Mouse (Mus musculus) forebrain, embryonic 16.5 days (tissue): Measurements from ENCODE around the gene Dennd2c. TPM values are rescaled to one million over a fixed set of nuclear protein-coding genes. Genes with fewer than 3 reads are reported as not detected.

ENCODE experiments used
- ATAC-seq: fragments of 200-750 bp; cut with Nextera tagmentation; 2 replicates; pipeline ENCODE4 v1.8.0; 2017; ENCODE audit warnings: mild to moderate bottlenecking, moderate library complexity
- H3K27ac ChIP-seq: fragments of 300-500 bp; sonication (generic); 2 replicates; pipeline ENCODE4 v1.5.1; 2014; ENCODE audit warnings: low read length, control low read depth
- H3K27me3 ChIP-seq: fragments of 300-500 bp; sonication (generic); replicated peaks from 2 replicates; pipeline ENCODE4 v1.6.1; 2014; ENCODE audit warnings: low read length; ENCODE audit not compliant: control insufficient read depth, insufficient read depth
- H3K36me3 ChIP-seq: fragments of 300-500 bp; sonication (generic); 2 replicates; pipeline ENCODE4 v1.6.1; 2014; ENCODE audit not compliant: control insufficient read depth, insufficient read depth
- H3K4me1 ChIP-seq: fragments of 300-500 bp; sonication (generic); replicated peaks from 2 replicates; pipeline ENCODE4 v1.6.1; 2014; ENCODE audit warnings: low read length; ENCODE audit not compliant: control insufficient read depth, insufficient read depth
- H3K4me2 ChIP-seq: fragments of 300-500 bp; sonication (generic); 2 replicates; pipeline ENCODE4 v1.6.1; 2014; ENCODE audit warnings: mild to moderate bottlenecking, low read length, control low read depth
- H3K4me3 ChIP-seq: fragments of 300-500 bp; sonication (generic); replicated peaks from 2 replicates; pipeline ENCODE4 v1.5.1; 2014; ENCODE audit warnings: mild to moderate bottlenecking, low read length, control low read depth
- H3K9ac ChIP-seq: fragments of 300-500 bp; sonication (generic); replicated peaks from 2 replicates; pipeline ENCODE4 v1.6.1; 2014; ENCODE audit warnings: low read depth, low read length, control low read depth
- H3K9me3 ChIP-seq: fragments of 300-500 bp; sonication (generic); 2 replicates; pipeline ENCODE4 v1.6.1; 2016; ENCODE audit warnings: low read length; ENCODE audit not compliant: control insufficient read depth
- WGBS: fragments of 180-500 bp; shearing (Covaris S2); extraction: QIAGEN DNeasy Blood & Tissue Kit; methylation state at CpG from one replicate; pipeline ENCODE4 v1.1.7; 2014; 5-methylcytosine and 5-hydroxymethylcytosine counted together
- polyA plus RNA-seq: library from polyadenylated mRNA; unstranded; fragments of >200 nt; fragmentation: Nextera tagmentation; extraction: Ambion mirVana; gene quantifications from 2 replicates; pipeline ENCODE4 v1.2.1, GENCODE M21; 2015

Dennd2c gene
- polyA plus RNA-seq, 1 experiment from 2014 or later: 0.99 TPM

DNA sequence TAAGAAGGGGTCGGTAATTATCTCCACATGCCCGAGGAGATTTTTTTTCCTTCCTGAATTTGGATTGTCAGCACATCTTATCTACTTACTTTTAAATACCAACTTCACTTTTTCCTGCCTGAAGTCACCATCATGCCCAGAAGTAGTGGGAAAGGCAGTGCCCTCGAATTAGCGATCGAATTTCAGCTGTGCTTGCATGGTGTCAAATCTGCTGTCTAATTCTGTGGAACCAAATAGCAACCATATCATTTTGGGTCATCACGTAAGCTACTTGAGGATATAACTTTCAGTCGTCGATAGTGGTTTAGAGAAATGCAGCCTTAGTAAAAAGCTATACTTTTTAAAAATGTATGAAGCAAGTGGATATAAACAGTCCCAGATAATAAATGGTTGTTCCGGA, 25.9 kb upstream of the Dennd2c start:
- Histone ChIP-seq H3K4me2 (no peak overlapping the region), H3K4me3 (no peak overlapping the region), H3K36me3 (no peaks in the 10 kb centered on the region), H3K27me3 (no peaks in the 10 kb centered on the region), H3K9ac (no peak overlapping the region), H3K9me3 (no peaks in the 10 kb centered on the region), H3K4me1 (no peaks in the 10 kb centered on the region), H3K27ac (no peak overlapping the region)
- 93% methylated on average over 9 of the region's 9 CpGs for WGBS
- no peak for ATAC-seq

DNA sequence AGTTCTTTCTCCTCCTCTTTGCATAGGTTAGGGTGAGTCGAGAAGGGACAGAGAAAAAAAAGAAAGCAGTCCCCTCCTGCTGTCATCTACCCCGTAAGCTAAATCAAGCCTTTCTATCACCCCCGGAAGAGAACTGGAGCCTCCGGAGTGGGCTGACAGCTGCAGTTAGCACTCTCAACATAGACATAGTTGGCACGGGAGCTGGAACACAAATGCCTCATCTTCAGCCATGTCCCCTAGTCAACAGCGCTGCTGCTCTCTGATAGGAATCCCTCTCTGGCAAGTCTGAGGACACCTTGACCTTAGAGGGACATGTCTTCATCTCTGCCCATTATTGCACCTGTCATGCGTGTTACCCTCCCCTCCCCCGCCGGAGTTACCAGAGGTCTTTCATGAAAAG, 23.1 kb upstream of the Dennd2c start:
- Histone ChIP-seq H3K9me3 (no peaks in the 10 kb centered on the region), H3K27ac (no peak overlapping the region), H3K27me3 (no peaks in the 10 kb centered on the region), H3K4me1 (no peaks in the 10 kb centered on the region), H3K36me3 (no peaks in the 10 kb centered on the region), H3K4me2 (no peak overlapping the region), H3K9ac (no peak overlapping the region), H3K4me3 (no peak overlapping the region)
- WGBS: 84% methylated on average over 8 of the region's 9 CpGs
- ATAC-seq: no peak

DNA sequence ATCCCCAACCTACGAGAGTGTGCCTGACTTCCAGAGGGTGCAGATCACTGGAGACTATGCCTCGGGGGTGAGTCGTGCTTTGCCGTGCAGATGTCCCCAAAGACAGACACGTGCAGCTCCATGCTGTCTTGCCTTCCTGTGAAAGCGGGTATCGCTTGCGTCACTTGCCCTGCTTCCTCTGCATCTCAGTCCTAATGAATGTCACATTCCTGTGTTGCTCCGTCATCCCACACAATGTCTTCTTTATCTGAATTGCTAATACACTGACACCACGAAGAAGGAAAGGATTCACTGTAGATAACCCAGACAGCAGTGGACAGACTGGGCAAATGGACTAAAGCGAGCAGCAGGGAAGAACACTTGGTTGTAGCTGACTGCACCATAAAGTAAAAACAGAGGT, 21.4 kb upstream of the Dennd2c start:
- H3K9ac ChIP-seq: no peak overlapping the region
- no peaks in the 10 kb centered on the region for H3K36me3 ChIP-seq
- H3K4me3 ChIP-seq: no peak overlapping the region
- no peaks in the 10 kb centered on the region for H3K4me1 ChIP-seq
- no peak overlapping the region for H3K4me2 ChIP-seq
- H3K9me3 ChIP-seq: no peaks in the 10 kb centered on the region
- WGBS: 70% methylated on average over 11 of the region's 11 CpGs
- H3K27ac ChIP-seq: no peak overlapping the region
- no peak for ATAC-seq
- no peaks in the 10 kb centered on the region for H3K27me3 ChIP-seq

DNA sequence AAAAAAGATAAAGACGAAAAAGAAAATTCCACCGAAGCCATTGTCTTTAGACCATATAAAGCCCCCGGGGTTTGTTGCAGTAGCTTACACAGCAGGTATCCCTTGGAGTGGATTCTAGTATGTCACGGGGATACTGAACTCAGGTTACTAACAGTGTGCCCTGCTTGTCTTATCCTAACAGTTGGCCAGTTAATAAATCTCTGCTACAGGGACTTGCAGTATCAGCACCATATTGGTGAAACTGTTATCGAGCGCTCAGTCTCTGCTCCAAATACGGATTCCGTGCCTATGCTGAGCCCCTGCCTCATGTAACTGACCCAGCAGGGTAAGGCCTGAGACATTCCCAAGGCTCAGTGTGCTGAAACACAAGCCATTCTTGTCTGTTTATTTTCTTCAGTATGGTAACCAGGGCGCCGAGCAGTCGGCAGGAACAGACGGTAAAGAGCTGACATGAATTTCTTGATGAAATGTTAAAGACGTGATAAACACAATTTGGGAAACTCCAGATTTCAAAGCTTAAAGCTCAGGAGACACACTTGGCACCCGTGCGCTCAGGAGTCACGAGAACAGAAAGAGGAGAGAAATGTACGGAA, 20.4 kb upstream of the Dennd2c start:
- 77% methylated on average over 17 of the region's 17 CpGs for WGBS
- no peak overlapping the region for H3K4me3 ChIP-seq
- H3K4me1 ChIP-seq: no peaks in the 10 kb centered on the region
- no peaks in the 10 kb centered on the region for H3K36me3 ChIP-seq
- no peak overlapping the region for H3K27ac ChIP-seq
- no peaks in the 10 kb centered on the region for H3K9me3 ChIP-seq
- H3K27me3 ChIP-seq: no peaks in the 10 kb centered on the region
- H3K4me2 ChIP-seq: no peak overlapping the region
- no peak for ATAC-seq
- no peak overlapping the region for H3K9ac ChIP-seq

DNA sequence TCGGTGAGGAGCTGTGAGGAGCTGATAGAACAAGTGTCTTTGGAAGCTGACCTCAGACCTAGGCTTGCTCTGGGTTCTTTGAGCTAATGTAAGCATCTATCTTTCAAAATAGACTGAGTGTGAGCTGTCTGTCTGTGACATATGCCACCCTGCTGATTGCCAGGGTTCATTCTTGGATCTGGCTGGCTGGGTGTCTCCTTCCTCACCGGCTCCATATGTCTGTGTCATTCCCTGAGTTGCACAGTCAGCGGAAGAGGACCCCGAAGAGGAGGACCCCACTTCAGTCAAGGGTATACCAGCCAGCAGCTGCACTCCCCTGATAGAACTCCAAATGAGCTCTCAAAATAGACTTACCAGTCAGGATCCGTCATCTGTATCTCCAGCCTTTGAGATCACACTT, 19.6 kb upstream of the Dennd2c start:
- Histone ChIP-seq H3K27ac (no peak overlapping the region), H3K4me3 (no peak overlapping the region), H3K9ac (no peak overlapping the region), H3K4me1 (no peaks in the 10 kb centered on the region), H3K27me3 (no peaks in the 10 kb centered on the region), H3K4me2 (no peak overlapping the region), H3K9me3 (no peaks in the 10 kb centered on the region), H3K36me3 (no peaks in the 10 kb centered on the region)
- ATAC-seq: no peak
- WGBS: 87% methylated on average over 5 of the region's 5 CpGs

DNA sequence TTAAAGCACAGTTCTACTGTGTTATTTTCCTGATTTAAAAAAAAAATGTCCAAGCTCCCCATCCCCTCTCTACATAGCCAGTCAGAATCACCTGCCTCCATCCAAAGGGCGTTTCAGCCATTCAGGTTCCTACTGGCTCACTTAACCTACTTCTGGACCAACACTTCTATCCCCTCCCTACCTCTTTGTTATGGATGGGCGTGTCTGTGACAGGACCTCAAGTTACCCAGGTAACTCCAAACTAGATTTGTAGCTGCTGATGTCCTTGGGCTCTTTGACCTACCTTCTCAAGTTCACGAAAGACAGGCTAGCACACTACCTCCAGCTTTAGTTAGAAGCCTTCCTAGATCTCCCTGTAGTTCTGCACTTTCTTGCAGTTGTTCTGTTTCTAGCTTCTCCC, 16.4 kb upstream of the Dennd2c start:
- H3K9me3 ChIP-seq: no peaks in the 10 kb centered on the region
- H3K4me3 ChIP-seq: no peak overlapping the region
- H3K27me3 ChIP-seq: no peaks in the 10 kb centered on the region
- H3K9ac ChIP-seq: no peak overlapping the region
- no peak overlapping the region for H3K27ac ChIP-seq
- no peaks in the 10 kb centered on the region for H3K4me1 ChIP-seq
- no peak overlapping the region for H3K4me2 ChIP-seq
- no peak for ATAC-seq
- H3K36me3 ChIP-seq: no peaks in the 10 kb centered on the region
- 82% methylated on average over 3 of the region's 3 CpGs for WGBS

DNA sequence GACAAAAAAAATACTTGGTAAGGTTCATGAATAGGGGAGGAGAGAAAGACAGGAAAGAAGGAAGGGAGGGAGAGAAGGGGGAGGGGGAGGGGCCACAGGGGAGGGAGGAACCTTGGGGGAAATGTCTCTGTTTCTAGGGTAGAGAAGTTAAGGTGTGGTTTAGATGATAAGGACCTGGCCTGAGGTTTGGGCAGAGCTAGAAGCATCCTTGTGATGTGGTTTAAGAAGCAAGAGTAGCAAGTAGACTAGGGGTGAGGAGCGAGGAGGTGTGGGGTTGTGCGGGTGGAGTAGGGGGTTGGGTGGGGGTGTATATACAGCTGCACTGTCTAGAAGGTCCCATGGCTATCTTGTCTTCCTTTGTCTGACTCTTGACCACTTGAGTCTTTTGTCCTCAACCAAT, 10.7 kb upstream of the Dennd2c start:
- H3K36me3 ChIP-seq: no peaks in the 10 kb centered on the region
- no peak overlapping the region for H3K4me2 ChIP-seq
- H3K9ac ChIP-seq: no peak overlapping the region
- H3K4me3 ChIP-seq: no peak overlapping the region
- no peak for ATAC-seq
- no peaks in the 10 kb centered on the region for H3K4me1 ChIP-seq
- 97% methylated on average over 2 of the region's 2 CpGs for whole genome bisulfite sequencing
- no peaks in the 10 kb centered on the region for H3K27me3 ChIP-seq
- no peaks in the 10 kb centered on the region for H3K9me3 ChIP-seq
- H3K27ac ChIP-seq: no peak overlapping the region

DNA sequence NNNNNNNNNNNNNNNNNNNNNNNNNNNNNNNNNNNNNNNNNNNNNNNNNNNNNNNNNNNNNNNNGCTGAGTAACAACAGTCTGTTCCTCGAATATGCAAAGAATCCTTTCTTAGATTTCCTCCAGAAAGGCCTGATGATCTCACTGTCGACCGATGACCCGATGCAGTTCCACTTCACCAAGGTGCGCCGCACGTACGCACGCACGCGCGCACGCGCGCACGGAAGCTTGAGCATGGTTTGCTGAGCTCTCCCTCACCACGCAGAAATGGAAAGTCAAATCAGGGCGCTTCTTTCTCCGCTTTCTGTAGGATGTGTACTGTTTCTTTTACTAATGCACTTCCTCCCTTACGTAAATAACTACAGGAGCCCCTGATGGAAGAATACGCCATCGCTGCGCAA, 3.7 kb upstream of the Dennd2c start:
- WGBS: 85% methylated on average over 23 of the region's 23 CpGs
- no peak for ATAC-seq
- H3K27me3 ChIP-seq: peaks cover 6% of the 10 kb centered on the region; the same call in 1 of the 2 replicates
- H3K9me3 ChIP-seq: no peaks in the 10 kb centered on the region
- H3K36me3 ChIP-seq: no peaks in the 10 kb centered on the region
- no peak overlapping the region for H3K9ac ChIP-seq
- H3K4me3 ChIP-seq: no peak overlapping the region
- H3K4me2 ChIP-seq: no peak overlapping the region
- peaks cover 12% of the 10 kb centered on the region for H3K4me1 ChIP-seq
- no peak overlapping the region for H3K27ac ChIP-seq

DNA sequence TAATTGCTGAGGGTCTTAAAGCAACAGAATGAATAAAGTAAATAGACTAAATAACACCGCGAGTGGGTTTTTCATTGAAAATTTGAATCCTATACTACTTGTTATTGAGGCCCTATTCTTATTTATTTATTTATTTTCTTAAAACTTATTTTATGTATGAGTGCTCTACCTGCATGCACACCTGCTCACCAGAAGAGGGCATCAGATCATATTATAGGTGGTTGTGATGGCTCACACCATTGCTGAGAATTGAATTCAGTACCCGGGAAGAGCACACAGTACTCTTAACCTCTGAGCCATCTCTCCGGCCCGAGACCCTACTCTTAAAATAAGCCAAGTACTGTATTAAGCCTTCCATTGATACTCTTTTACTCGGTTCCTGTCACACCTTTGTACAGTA, 2.7 kb upstream of the Dennd2c start:
- H3K4me1 ChIP-seq: peaks cover 12% of the 10 kb centered on the region
- H3K9me3 ChIP-seq: no peaks in the 10 kb centered on the region
- H3K27me3 ChIP-seq: peaks cover 10% of the 10 kb centered on the region; the same call in 1 of the 2 replicates
- no peak overlapping the region for H3K9ac ChIP-seq
- 83% methylated on average over 6 of the region's 6 CpGs for WGBS
- H3K4me2 ChIP-seq: no peak overlapping the region
- no peak for ATAC-seq
- no peak overlapping the region for H3K27ac ChIP-seq
- H3K4me3 ChIP-seq: no peak overlapping the region
- no peaks in the 10 kb centered on the region for H3K36me3 ChIP-seq

DNA sequence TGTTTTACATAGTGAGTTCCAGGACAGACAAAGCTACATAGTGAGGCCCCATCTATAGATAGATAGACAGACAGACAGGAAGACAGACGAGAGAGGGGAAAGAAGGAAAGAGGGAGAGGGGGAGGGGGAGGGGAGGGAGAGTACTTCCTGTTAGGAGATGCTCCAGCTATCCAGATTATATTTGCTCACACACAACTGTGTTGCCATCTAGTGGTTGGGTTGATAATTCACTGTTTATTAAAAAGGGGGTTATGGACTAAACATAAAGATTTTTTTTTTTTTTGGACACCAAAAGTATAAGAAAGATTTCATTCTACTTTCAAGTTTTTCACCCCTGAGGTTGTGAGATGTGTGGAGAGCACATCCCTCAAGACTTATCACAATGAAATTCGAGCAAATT, 1.7 kb upstream of the Dennd2c start:
- Histone ChIP-seq H3K27ac (no peak overlapping the region), H3K4me3 (no peak overlapping the region), H3K36me3 (no peaks in the 10 kb centered on the region), H3K4me1 (peaks cover 12% of the 10 kb centered on the region), H3K9ac (no peak overlapping the region), H3K9me3 (no peaks in the 10 kb centered on the region), H3K27me3 (peaks cover 12% of the 10 kb centered on the region; the same call in 1 of the 2 replicates), H3K4me2 (no peak overlapping the region)
- 74% methylated on average over 2 of the region's 2 CpGs for WGBS
- ATAC-seq: no peak
